Mouse (Mus musculus) liver, adult 10 weeks (tissue): ENCODE measurements around the gene Recql. TPM values are rescaled to one million over a fixed set of nuclear protein-coding genes. Genes with fewer than 3 reads are reported as not detected.

Experiments used
- polyA plus RNA-seq: library from polyadenylated mRNA; stranded (reverse); fragments of 350-450 nt; fragmentation: Illumina TruSeq; extraction: RNeasy Lipid Tissue Mini Kit (QIAGEN cat#74804); gene quantifications from one replicate; pipeline ENCODE4 v1.2.3, GENCODE M21; 2014; ENCODE audit warnings: low read depth, low replicate concordance

Gene Recql
- polyA plus RNA-seq, result 4.5 TPM

DNA sequence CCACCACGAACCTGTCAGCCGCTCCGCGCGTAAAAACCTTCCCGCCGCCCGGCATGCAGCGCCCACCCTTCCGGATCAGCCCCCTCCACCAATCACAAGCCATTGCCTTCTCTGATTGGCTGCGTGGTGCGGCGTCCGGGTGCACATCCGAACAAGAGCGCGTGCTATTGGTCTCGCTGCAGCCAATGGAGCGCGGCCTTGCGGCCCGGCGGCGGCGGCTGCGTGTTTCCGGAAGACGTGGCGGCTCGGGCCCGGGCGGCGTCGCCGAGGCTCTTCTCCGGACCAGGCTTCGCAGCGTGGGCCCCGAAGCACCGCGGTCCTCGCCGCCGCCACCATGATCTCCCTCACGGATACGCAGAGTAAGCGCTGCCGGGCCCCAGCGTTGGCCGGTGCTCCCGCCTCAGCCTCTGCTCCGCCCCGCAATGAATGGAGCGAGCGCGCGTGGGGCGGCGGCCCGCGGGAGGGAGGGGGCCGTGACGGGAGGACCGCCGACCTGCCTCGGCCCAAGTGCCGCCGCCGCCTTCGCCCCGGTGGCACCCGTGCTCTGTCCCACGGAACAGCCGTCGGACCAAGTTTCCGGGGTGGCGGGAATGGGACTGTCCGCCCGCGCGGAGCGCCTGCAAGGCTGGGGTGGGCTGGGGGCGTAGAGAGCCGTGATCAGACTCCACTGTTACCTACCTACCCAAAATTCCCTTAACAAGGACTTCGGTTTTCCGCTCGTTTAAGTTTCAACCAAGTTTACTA lies at the start of gene Recql, which contains the start of gene Golt1b:
Gene Recql, minus strand, starts transcription at position 77 of the 744 bp plus-strand sequence.
Gene Golt1b, plus strand, starts transcription at position 211 of the 744 bp plus-strand sequence.

DNA sequence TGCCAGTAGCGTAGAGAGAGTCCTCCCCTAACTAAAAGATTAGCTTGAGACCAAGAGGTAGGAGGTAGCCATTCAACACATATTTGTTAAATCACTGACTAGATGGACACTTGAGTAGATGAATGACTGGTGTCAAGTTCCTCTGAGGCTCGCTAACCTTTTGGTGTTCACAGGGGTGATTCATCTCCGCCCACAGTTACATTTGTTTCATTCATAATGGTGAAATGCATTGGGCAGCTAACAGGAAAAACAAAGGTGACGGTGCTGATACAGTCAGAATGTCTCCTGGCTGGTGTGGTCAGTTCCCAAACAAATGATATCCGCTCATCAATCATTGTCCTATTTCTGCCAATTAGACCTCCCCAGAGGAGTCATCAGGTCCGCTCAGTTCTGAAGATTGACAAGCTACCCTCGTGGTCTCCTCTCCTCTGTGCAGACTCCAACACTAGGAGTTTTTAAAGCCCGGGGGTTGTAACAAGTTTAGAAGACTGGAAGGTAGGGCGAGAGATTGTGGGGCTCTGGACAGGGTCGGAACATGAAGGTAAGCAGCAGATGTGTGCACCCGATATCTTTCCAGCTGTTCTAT lies 26.1 kb upstream of the Recql start, which contains the start of gene Spx:
Gene Spx, plus strand, starts transcription at position 536 of the 586 bp plus-strand sequence.

DNA sequence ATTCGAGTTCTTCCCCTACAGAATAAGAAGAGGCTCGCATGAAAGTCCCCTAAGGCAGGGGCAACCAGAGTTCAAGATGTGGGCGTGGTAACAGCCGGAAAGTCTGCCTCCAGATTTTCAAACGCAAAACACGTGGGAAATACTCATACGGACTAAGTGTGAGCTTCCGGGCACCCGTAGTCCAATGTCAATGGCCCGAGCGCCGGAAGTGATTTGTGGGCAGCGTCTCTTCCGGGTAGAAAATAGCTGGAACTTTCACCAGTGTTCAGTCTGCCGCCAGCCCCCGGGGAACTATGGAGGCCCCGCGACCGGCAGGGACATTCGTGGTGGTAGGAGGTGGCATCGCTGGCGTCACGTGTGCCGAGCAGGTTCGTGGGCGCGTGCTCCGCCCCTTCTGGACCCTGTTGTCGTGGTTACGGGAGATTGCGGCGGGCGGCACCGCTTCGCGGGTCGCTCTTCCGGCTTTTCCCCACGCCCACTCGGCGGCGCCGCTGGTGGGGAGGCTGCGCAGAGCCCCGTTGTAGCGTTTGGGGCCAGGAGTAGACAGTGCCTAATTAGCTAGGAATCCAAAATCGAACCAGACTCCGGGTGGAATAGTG lies 41.3 kb downstream of the Recql start, which contains the start of gene Pyroxd1:
Gene Pyroxd1, plus strand, starts transcription at position 215 of the 599 bp plus-strand sequence.

GRCm38 (mm10) chr6:142322881-142323280 lies 64.0 kb downstream of the Recql start, which contains the start of gene Slco1a5:
Gene Slco1a5, minus strand, starts transcription at chr6:142322981.

Other genes with a start within 250 kb of the Recql start
- gene Slco1a6, start 178.6 kb downstream of the Recql start, polyA plus RNA-seq, result 0.13 TPM
- not detected for gene Iapp, start 88.7 kb downstream of the Recql start, polyA plus RNA-seq
- not detected for gene Slco1a5, start 64.1 kb downstream of the Recql start, polyA plus RNA-seq
- gene Pyroxd1, start 41.4 kb downstream of the Recql start, polyA plus RNA-seq, result 17.9 TPM
- gene Golt1b, start 134 bp upstream of the Recql start, polyA plus RNA-seq, result 7.1 TPM
- gene Spx, start 26.4 kb upstream of the Recql start, polyA plus RNA-seq, result not detected
- 91.5 TPM for gene Gys2, start 86.0 kb upstream of the Recql start, polyA plus RNA-seq
- gene Ldhb, start 120.9 kb upstream of the Recql start, polyA plus RNA-seq, result 2.8 TPM
- 1.9 TPM for gene Kcnj8, start 184.5 kb upstream of the Recql start, polyA plus RNA-seq